Mouse (Mus musculus) embryonic facial prominence, embryonic 15.5 days (tissue): ENCODE measurements at regions not wholly inside any gene's neighbourhood (a gene's known extent, or its start where the extent isn't known, plus 50 kb on each side); places are given as distances from the start of the nearest gene placed in this dataset.
A peak's percentile ranks its signal among the peaks of the same experiment; 100 is the strongest.

ENCODE experiments used
- ATAC-seq: fragments of 200-750 bp; cut with Nextera tagmentation; 2 replicates; pipeline ENCODE4 v1.8.0; 2017; ENCODE audit warnings: low read depth, moderate TSS enrichment; ENCODE audit not compliant: insufficient number of reproducible peaks, low FRiP score, low TSS enrichment
- H3K27ac ChIP-seq: fragments of 300-500 bp; sonication (generic); replicated peaks from 2 replicates; pipeline ENCODE4 v1.5.1; 2015; ENCODE audit warnings: mild to moderate bottlenecking, inconsistent platforms
- H3K27me3 ChIP-seq: fragments of 300-500 bp; sonication (generic); 2 replicates; pipeline ENCODE4 v1.6.1; 2015; ENCODE audit warnings: inconsistent platforms
- H3K36me3 ChIP-seq: fragments of 300-500 bp; sonication (generic); 2 replicates; pipeline ENCODE4 v1.6.1; 2015; ENCODE audit warnings: mild to moderate bottlenecking, inconsistent platforms
- H3K4me1 ChIP-seq: fragments of 300-500 bp; sonication (generic); 2 replicates; pipeline ENCODE4 v1.6.1; 2015; ENCODE audit warnings: inconsistent platforms
- H3K4me2 ChIP-seq: fragments of 300-500 bp; sonication (generic); replicated peaks from 2 replicates; pipeline ENCODE4 v1.6.1; 2015; ENCODE audit warnings: mild to moderate bottlenecking, inconsistent platforms
- H3K4me3 ChIP-seq: fragments of 300-500 bp; sonication (generic); replicated peaks from 2 replicates; pipeline ENCODE4 v1.5.1; 2015; ENCODE audit warnings: mild to moderate bottlenecking, inconsistent platforms
- H3K9ac ChIP-seq: fragments of 300-500 bp; sonication (generic); 2 replicates; pipeline ENCODE4 v1.6.1; 2015; ENCODE audit warnings: inconsistent platforms
- H3K9me3 ChIP-seq: fragments of 300-500 bp; sonication (generic); replicated peaks from 2 replicates; pipeline ENCODE4 v1.6.1; 2016; ENCODE audit warnings: inconsistent platforms
- WGBS: fragments of 180-500 bp; shearing (Covaris S2); methylation state at CpG from one replicate; pipeline ENCODE4 v1.1.7; 2015; 5-methylcytosine and 5-hydroxymethylcytosine counted together

- no peak overlapping the region for H3K9ac ChIP-seq
- H3K36me3 ChIP-seq, result no peaks in the 10 kb centered on the region
- peaks cover 21% of the 10 kb centered on the region; the same call in 1 of the 2 replicates for H3K4me1 ChIP-seq
- H3K4me2 ChIP-seq, result no peak overlapping the region
- H3K27me3 ChIP-seq, result no peaks in the 10 kb centered on the region
- WGBS, result 23% methylated on average over 5 of the region's 5 CpGs
- H3K27ac ChIP-seq, result peak overlapping the region; percentile 44; the same call in 1 of the 2 replicates
- H3K9me3 ChIP-seq, result no peaks in the 10 kb centered on the region
- H3K4me3 ChIP-seq, result no peak overlapping the region
- no peak; the same call in 1 of the 2 replicates for ATAC-seq
Observed at GRCm38 (mm10) chr10:125839621-125840141, 126.3 kb upstream of the Lrig3 start.

DNA sequence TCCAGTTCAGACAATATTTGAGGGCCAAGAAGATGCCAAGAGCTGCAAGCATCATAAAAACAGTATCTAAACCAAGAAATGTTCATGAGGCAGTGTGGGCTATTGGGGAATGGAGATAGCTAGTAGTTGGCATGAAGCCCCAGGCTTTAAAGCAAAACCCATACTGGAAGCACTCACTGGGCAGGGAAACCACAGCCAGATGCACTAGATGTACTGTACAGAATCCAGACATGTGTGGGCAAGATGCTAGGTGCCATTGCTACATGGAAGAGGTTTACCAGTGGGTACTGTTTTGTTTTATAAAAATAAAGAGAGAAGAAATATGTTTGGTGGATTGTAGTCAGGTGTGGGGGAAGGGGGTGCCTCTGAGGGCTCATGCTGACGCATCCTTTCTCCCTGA is 125.6 kb upstream of the Lrig3 start:
- Histone ChIP-seq H3K4me3 (no peak overlapping the region), H3K4me1 (peaks cover 26% of the 10 kb centered on the region), H3K36me3 (no peaks in the 10 kb centered on the region), H3K27me3 (no peaks in the 10 kb centered on the region), H3K4me2 (no peak overlapping the region), H3K9me3 (no peaks in the 10 kb centered on the region), H3K27ac (peak overlapping the region; percentile 44; the same call in 1 of the 2 replicates), H3K9ac (no peak overlapping the region)
- 70% methylated on average over 1 of the region's 1 CpGs for WGBS
- ATAC-seq, result peak; percentile 69; the same call in 1 of the 2 replicates

GRCm38 (mm10) chr10:125844336-125844865 is 121.6 kb upstream of the Lrig3 start:
- Histone ChIP-seq H3K4me1 (peaks cover 22% of the 10 kb centered on the region), H3K4me2 (no peak overlapping the region), H3K36me3 (no peaks in the 10 kb centered on the region), H3K9ac (no peak overlapping the region), H3K27me3 (no peaks in the 10 kb centered on the region), H3K4me3 (no peak overlapping the region), H3K9me3 (no peaks in the 10 kb centered on the region), H3K27ac (no peak overlapping the region)
- WGBS, result 32% methylated on average over 9 of the region's 9 CpGs
- ATAC-seq, result no peak

GRCm38 (mm10) chr10:125845014-125845514 is 120.9 kb upstream of the Lrig3 start:
- Histone ChIP-seq H3K9ac (no peak overlapping the region), H3K4me1 (peaks cover 15% of the 10 kb centered on the region), H3K4me2 (peak overlapping the region; percentile 37), H3K9me3 (no peaks in the 10 kb centered on the region), H3K27me3 (no peaks in the 10 kb centered on the region), H3K27ac (no peak overlapping the region), H3K36me3 (no peaks in the 10 kb centered on the region), H3K4me3 (peak overlapping the region; percentile 6; the same call in 1 of the 2 replicates)
- ATAC-seq, result no peak
- 5% methylated on average over 19 of the region's 19 CpGs for WGBS

DNA sequence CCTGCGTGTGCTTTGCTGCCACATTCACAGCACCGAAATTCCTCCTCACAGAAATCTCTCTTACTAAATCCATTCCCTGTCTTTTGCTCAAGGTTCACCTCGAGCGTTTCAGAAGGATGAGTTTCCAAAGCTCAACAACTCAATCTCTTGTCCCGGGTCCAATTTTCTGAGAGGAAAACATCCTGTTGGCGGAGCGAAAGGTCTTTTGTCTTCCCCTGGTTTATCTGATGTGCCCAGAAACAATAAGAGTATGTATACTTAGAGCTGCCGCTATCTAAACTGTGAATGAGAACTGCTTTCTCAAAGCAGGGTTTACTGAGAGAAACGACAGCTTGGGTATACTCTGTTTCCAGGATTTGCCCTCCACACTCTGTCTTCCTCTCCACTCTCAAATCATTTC is 115.6 kb upstream of the Lrig3 start:
- Histone ChIP-seq H3K36me3 (no peaks in the 10 kb centered on the region), H3K4me2 (no peak overlapping the region), H3K27ac (no peak overlapping the region), H3K9me3 (no peaks in the 10 kb centered on the region), H3K9ac (no peak overlapping the region), H3K27me3 (no peaks in the 10 kb centered on the region), H3K4me1 (peaks cover 1% of the 10 kb centered on the region), H3K4me3 (no peak overlapping the region)
- 52% methylated on average over 9 of the region's 9 CpGs for WGBS
- ATAC-seq, result no peak

GRCm38 (mm10) chr10:125861734-125862133 is 104.2 kb upstream of the Lrig3 start:
- no peak for ATAC-seq
- Histone ChIP-seq H3K27me3 (no peaks in the 10 kb centered on the region), H3K9ac (no peak overlapping the region), H3K4me2 (no peak overlapping the region), H3K36me3 (no peaks in the 10 kb centered on the region), H3K4me1 (no peaks in the 10 kb centered on the region), H3K4me3 (no peak overlapping the region), H3K27ac (no peak overlapping the region), H3K9me3 (no peaks in the 10 kb centered on the region)
- 90% methylated on average over 9 of the region's 9 CpGs for WGBS

- no peaks in the 10 kb centered on the region for H3K27me3 ChIP-seq
- H3K4me3 ChIP-seq, result no peak overlapping the region
- ATAC-seq, result no peak
- H3K4me2 ChIP-seq, result no peak overlapping the region
- no peaks in the 10 kb centered on the region for H3K9me3 ChIP-seq
- 38% methylated on average over 6 of the region's 6 CpGs for WGBS
- H3K36me3 ChIP-seq, result no peaks in the 10 kb centered on the region
- no peak overlapping the region for H3K9ac ChIP-seq
- no peak overlapping the region for H3K27ac ChIP-seq
- H3K4me1 ChIP-seq, result no peaks in the 10 kb centered on the region
Observed at GRCm38 (mm10) chr10:125866346-125866745, 99.6 kb upstream of the Lrig3 start.

GRCm38 (mm10) chr10:125884563-125884962 is 81.4 kb upstream of the Lrig3 start:
- Histone ChIP-seq H3K9me3 (no peaks in the 10 kb centered on the region), H3K4me1 (peaks cover 10% of the 10 kb centered on the region; the same call in 1 of the 2 replicates), H3K9ac (no peak overlapping the region), H3K27me3 (no peaks in the 10 kb centered on the region), H3K36me3 (no peaks in the 10 kb centered on the region), H3K4me3 (no peak overlapping the region), H3K27ac (no peak overlapping the region), H3K4me2 (no peak overlapping the region)
- WGBS, result 53% methylated on average over 3 of the region's 3 CpGs
- ATAC-seq, result no peak

DNA sequence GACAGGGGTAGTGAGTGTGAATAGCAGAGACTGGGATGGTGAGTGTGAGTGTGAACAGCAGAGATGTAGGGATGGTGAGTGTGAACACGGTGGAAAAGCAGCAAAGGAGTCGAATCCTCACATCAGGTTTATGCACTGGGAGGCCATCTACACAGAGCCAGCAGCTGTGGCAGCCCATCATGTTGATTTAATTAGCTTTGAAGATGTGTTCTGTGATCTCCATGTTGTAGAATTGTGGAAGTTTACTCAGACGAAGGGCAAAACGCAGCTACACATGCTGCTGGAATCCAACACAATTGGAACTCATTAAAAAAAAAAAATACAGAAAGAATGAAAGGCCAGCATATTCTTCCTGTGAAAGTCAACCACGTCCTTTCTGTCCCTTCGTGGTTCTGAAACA is 80.2 kb upstream of the Lrig3 start:
- H3K36me3 ChIP-seq, result no peaks in the 10 kb centered on the region
- no peak overlapping the region for H3K4me2 ChIP-seq
- peaks cover 8% of the 10 kb centered on the region; the same call in 1 of the 2 replicates for H3K4me1 ChIP-seq
- H3K9ac ChIP-seq, result no peak overlapping the region
- no peak for ATAC-seq
- H3K4me3 ChIP-seq, result no peak overlapping the region
- no peaks in the 10 kb centered on the region for H3K9me3 ChIP-seq
- WGBS, result 16% methylated on average over 6 of the region's 6 CpGs
- no peaks in the 10 kb centered on the region for H3K27me3 ChIP-seq
- H3K27ac ChIP-seq, result peak overlapping the region; percentile 66; the same call in 1 of the 2 replicates

- 77% methylated on average over 7 of the region's 7 CpGs for WGBS
- ATAC-seq, result no peak
- Histone ChIP-seq H3K9ac (no peak overlapping the region), H3K27ac (no peak overlapping the region), H3K27me3 (no peaks in the 10 kb centered on the region), H3K9me3 (no peaks in the 10 kb centered on the region), H3K4me2 (no peak overlapping the region), H3K36me3 (no peaks in the 10 kb centered on the region), H3K4me3 (no peak overlapping the region), H3K4me1 (no peaks in the 10 kb centered on the region; the same call in 1 of the 2 replicates)
Observed at GRCm38 (mm10) chr10:125892122-125892521, 73.8 kb upstream of the Lrig3 start.

GRCm38 (mm10) chr10:125895744-125896482 is 70.1 kb upstream of the Lrig3 start:
- Histone ChIP-seq H3K9me3 (no peaks in the 10 kb centered on the region), H3K27ac (no peak overlapping the region), H3K4me3 (no peak overlapping the region), H3K4me2 (no peak overlapping the region), H3K4me1 (no peaks in the 10 kb centered on the region; the same call in 1 of the 2 replicates), H3K36me3 (no peaks in the 10 kb centered on the region), H3K9ac (no peak overlapping the region), H3K27me3 (no peaks in the 10 kb centered on the region)
- WGBS, result 54% methylated on average over 7 of the region's 7 CpGs
- ATAC-seq, result no peak
